Mouse (Mus musculus): ENCODE results near the gene Slc35f1.
"Not testable (repeated sequence)": the region's sequence is repeated elsewhere in the genome, so short reads cannot be mapped to it uniquely, and the experiment has no call there.

Gene Slc35f1

DNA sequence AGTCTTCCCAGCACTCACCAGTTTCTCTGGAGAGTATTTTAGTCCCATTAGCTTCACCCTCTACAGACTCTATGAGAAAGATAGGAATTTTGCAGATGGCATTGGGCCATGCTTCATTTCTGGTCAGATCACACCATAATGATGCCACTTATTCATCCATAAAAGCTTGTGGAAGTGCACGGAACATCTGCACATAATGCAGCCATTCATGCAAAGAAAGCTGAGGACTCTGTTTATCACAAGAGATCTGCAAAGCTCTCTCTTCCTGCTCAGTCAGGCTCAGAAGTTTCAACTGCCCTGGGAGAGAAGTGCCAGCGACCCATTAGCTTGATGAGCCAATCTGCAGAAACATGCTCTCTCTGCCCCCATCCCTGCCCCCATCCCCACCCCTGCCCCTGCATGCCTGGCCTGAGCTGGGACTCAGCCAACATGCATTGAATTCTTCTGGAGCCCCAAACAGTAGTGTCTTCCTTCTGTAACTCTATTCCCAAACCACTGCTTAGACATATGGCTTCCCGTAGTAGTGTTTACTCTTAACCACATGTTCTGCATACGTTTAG lies 89.7 kb downstream of the Slc35f1 start:
- no peak for DNase-seq (ENCODE audit: extremely low read depth, insufficient read length, low spot score)

DNA sequence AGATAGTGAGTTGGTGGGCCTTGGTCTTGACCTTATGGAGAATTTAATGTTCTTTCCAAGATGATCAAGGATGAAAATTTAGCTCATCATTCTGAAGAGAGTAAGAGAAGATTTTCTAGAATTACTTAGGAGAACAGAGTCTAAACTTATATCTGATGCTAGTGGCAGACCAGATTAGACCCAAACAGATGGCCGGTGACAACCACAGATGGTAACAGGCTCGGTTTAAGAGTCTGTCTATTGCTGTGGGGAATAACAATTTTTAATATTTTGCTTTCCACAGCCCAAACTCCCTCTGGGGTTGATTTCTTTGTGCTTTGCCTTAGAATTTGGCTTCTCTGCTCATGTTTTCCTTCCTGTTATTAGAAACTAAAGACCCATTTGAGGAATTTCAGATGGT lies 96.7 kb downstream of the Slc35f1 start:
- DNase-seq (ENCODE audit: extremely low read depth, insufficient read length, low spot score), result no peak

DNA sequence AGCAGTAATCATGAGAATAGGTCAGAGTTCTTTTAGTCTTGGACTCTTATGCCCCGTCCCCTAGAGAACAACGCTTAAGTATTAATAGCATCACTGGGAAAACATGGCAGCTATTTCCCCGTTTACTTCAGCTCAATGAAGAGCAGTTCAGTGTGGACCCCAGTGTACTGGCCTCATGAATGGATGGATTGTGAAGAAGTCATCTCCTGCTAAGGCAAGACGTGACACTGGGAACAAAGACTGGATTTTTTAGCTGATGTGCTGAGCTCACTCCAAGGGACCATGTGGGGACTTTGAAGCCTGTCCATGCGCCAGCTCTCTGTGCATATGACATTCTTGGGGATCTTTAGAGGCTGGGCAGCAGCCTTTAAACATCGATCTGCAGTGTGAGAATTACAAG lies 101.2 kb downstream of the Slc35f1 start:
- no peak for DNase-seq (ENCODE audit: extremely low read depth, insufficient read length, low spot score)

DNA sequence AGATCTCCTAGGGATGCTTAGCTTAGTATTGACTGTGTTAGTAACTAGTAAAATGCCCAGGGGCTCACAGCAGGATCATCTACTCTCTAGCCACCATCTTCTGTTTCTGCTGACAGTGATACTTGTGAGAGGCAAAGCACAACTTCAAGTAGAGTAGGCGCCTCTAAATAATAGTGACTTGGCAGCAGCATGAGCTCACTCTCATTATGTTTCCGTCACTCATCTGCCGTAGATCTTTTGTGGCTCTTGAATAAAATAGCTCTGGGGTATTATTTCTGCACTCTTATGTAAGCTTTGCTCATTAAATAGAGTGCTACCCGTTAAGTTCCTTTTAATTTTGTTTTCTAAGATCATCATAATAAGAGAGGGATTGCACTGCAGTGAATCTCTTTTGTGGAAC lies 107.1 kb downstream of the Slc35f1 start:
- no peak for DNase-seq (ENCODE audit: extremely low read depth, insufficient read length, low spot score)

DNA sequence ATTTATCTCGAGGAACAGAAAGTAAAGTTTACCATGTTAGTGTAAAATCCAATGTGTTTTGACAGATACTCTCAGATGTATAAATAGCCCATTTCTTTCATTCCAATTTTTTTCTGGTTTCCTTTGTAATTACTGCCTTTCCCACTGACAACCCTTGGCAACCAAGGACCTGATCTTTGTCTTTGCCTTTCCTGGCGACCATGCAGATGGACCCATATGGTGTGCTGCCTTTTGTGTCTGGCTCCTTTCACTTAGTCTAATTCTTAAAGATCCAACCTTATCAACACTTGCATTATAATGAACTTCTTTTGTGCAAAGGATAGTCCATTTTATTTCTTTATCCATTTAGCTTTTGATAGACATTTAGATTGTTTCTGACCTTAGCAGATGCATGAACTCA lies 117.5 kb downstream of the Slc35f1 start:
- no peak for DNase-seq (ENCODE audit: extremely low read depth, insufficient read length, low spot score)

DNA sequence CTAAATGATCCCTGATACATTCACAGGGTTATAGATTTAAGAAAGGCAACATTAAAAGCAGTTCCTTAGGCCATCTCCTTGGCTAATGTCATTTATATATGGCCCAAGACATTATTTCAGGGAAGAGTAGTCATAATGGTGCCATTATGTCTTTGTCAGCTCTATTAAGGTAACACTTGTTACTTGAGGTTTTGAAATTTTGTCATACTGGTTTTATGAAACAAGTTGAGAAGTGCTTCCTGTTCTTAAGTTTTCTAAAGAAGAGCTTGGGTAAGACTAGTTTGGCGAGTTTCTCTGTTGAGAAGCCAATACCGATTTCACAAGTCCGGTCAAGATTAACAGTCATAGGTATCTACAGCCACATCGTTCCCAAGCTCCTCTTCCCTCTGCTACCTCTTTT lies 122.5 kb downstream of the Slc35f1 start:
- no peak for DNase-seq (ENCODE audit: extremely low read depth, insufficient read length, low spot score)

DNA sequence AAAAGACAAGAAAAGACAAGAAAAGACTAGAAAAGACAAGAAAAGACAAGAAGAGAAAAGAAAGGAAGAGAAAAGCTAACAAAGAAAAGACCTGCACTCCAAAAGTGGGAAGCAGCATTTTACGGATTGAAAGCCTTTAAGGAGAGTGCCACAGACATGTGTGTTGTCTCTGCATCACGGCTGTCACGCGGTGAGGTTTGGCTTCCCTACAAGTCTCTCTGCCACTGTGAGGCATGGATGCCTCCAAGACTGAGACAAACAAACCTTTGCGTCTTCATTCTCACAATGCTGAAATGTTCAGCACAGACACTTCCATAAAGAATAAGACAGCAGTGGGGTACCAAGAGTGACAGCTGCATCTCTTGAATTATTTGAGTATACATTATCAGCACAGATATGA lies 124.0 kb downstream of the Slc35f1 start:
- no peak for DNase-seq (ENCODE audit: extremely low read depth, insufficient read length, low spot score)

DNA sequence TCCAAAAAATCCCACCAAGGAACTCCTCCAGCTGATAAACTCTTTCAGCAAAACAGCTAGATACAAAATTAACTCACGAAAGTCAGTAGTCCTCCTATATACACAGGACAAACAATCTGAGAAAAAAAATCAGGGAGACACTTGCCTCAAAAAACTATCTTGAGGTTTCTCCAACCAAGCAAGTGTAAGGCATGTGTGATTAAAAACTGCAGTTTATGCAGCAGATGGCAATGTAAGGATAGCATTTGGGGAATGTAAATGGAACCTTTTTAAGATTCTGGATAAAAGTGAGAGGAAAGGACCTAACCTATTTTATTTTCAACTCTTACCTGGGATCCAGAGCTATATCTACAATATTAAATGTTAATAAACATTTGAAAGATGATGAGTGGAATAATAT lies 129.3 kb downstream of the Slc35f1 start:
- DNase-seq (ENCODE audit: extremely low read depth, insufficient read length, low spot score), result no peak

DNA sequence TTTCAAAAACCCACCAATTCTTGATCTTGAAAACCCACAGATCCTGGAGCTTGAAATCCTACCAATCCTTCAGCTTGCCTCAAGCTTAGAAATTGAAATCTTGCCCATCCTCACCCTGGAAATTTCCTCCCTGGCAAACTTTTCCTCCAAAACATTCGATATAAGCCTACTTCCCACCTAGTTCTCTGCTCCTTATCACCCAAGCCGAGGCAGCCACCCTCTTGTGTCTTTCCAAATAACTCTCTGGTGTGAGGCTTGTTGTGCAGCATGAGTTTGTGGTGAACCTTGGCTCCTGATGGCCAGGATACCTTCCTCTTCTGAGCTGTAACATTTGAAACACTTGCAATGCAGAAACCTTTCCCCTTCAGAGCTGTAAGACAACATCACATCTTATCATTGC lies 132.6 kb downstream of the Slc35f1 start:
- no peak for DNase-seq (ENCODE audit: extremely low read depth, insufficient read length, low spot score)

DNA sequence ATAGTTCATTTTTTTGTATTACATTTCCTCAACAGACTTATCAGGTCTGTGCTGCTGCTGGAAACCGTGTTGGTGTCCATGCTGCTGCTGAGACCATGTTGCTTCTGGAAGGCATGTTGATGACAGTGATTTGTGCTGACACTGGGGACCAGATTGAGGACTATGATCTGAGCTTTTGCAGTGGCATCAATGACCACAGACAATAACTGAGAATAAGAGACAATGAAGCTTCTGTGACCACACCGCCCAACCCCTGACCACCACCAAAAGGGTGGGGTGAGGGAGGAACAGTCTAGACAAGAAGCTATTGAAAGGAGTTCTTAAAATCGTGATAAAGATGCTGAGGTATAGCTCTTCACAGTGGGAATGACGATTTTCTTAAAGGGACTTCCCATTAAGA lies 135.4 kb downstream of the Slc35f1 start:
- no peak for DNase-seq (ENCODE audit: extremely low read depth, insufficient read length, low spot score)

DNA sequence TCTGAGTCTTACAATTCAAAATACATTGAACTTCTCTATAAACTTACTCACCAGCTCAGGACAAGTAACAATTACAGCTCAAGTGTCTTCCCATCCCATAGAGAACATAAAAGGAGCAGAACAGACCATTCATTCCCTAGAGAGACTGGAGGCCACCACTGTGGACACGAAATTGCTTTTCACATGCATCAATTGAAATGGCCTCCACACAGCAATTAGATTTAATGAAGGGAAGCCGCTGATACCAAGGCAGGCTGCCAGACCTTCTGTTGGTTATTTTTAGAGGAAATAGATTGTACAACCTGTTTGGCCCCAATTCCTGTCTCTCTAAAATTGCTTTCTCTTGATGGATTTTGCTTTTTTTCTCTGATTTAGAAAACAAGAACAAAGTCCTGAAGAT lies 150.5 kb downstream of the Slc35f1 start:
- DNase-seq (ENCODE audit: extremely low read depth, insufficient read length, low spot score), result no peak

DNA sequence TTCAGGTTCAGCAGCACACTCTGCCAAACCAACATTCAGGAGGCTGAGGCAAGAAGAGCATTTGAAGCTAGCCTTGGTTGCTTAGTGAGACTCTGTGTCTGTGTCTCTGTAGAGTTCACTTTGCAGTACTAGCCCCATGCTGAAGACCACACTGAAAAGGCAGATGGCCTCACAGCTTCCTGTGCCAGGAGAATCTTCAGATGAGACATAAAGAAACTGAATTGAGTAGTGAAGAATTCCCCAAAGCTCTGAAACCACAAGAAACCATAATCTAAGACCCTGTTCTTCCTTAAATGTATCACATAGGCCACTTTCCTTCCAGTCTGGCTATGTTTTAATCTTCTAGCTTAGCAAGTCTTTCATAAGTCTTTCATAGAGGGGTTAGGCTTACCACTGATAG lies 161.7 kb downstream of the Slc35f1 start:
- DNase-seq (ENCODE audit: extremely low read depth, insufficient read length, low spot score), result no peak

DNA sequence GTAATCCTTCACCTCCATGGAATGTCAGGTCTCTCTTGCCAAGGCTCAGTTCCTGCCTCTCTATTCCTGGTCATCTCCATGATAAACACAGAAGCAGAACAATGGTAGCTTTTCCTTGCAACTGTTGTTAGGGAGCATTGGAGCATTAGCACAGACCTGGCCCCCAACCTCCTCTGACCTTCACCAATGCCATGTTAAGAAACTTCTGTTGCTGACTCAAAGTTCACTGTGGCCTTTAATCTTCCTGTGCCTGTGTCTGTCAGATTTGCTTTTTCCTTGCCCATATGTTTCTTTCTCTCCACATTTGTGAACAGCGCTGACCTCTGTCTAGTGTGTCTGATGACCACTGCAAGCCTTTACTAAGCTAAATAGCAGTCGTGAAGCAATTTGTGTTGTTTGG lies 170.5 kb downstream of the Slc35f1 start:
- no peak for DNase-seq (ENCODE audit: extremely low read depth, insufficient read length, low spot score)

DNA sequence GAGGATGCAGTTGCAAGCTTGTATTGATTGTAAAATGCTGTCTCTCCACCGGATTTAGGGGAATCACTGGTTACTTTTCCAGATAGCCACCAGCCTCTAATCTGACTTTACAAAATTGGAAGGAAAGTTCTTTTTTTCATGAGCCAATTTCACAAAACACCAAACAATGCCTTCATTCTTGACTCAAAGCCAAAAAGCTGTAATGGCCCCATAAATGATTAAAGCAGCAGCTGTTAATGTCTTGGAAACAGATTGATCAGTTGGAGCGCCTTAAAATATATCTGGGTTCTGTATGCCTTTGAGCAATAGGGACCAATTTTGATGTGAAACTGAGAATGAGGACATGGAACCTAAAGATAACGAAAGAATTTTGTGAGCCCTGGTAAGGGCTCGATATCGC lies 174.6 kb downstream of the Slc35f1 start:
- DNase-seq (ENCODE audit: extremely low read depth, insufficient read length, low spot score), result no peak

DNA sequence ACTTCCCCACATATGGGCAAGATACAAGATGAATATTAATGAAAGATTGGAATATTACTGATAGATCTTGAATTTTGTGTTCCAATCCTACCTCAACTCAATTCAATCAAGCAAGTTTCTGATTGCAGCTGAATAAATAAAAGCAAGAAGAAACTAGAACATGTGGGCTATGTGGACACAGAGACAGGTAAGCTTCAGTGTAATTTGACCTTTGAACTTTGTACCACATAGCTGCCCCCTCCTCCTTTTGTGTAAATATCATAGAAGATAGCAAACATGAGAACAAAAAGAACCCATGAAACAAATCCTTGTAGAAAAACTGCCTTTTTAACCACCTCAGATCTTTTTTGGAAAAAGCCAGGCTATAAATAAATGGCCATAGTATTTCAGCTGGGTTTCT lies 180.8 kb downstream of the Slc35f1 start:
- no peak for DNase-seq (ENCODE audit: extremely low read depth, insufficient read length, low spot score)

DNA sequence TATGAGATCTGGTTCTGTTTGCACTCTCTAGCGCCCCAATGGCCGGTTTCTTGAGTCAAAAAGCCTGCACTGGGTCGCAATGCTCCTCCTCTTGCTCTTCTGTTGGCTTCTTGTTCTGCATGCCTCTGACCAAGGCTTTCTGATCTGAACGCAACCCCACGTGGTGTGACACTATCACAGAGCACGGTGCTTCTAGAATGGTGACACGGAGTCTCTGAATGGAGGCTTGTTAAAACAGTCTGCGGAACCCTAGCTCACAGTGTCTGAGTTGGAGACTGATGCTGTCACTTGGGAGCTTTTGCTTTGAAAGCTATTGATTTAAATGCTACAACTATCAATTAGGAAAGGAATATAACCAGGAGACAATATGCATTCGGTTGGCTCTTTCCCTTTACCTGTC lies 183.8 kb downstream of the Slc35f1 start:
- no peak for DNase-seq (ENCODE audit: extremely low read depth, insufficient read length, low spot score)

DNA sequence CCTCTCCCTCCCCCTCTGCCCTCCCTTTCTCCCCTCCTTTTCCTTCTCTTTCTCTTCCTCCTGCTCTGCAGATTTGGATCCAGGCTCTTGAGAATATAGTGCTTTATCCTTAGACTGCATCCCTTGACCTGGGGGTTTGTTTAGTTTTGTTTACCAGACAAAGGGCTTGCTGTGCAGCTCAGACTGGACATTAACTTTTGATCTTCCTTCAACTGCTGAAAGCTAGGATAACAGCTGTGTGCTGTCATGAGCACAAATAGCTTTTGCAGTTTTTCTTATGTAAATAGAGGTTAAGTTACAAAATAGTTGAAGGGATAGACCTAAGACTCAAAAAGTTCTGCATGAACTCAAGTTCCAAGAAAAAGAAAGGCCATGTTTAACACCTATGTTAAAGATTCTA lies 184.4 kb downstream of the Slc35f1 start:
- DNase-seq (ENCODE audit: extremely low read depth, insufficient read length, low spot score), result no peak

DNA sequence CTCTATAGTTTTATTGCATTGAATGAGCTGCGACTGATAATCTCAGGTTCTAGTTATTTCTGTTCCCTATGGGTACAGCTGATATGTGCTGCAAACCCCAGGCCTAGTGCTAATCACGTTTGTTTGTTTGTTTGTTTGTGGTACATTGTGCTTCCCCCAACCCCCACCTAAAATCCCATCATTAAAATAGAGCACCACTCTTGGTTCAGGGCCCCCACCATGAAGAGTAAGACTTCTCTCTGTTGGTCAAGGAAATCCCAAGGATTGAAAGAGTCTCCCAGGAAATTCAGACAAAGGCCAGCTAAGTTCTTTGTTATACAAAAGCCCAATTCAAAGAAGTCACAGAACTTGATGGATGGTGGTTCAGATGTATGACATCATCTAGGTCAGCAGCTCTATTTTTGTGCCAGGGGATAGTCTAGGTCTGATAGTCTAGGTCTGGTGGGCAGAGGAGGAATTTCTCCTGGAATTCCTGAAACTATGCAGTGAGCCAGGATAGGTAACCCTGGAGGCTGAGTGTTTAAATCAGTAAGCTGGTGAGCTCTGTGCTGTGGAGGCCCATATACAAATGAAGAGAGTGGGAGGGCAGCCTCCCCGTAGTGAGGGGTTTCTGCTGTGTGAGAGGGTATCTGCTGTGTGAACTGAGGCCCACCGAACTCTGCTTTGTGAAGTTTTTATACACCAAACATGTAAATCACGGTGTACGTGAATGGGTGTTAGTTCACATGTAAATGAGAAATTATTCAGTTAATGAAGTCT lies 187.1 kb downstream of the Slc35f1 start:
- DNase-seq (ENCODE audit: extremely low read depth, insufficient read length, low spot score), result no peak

DNA sequence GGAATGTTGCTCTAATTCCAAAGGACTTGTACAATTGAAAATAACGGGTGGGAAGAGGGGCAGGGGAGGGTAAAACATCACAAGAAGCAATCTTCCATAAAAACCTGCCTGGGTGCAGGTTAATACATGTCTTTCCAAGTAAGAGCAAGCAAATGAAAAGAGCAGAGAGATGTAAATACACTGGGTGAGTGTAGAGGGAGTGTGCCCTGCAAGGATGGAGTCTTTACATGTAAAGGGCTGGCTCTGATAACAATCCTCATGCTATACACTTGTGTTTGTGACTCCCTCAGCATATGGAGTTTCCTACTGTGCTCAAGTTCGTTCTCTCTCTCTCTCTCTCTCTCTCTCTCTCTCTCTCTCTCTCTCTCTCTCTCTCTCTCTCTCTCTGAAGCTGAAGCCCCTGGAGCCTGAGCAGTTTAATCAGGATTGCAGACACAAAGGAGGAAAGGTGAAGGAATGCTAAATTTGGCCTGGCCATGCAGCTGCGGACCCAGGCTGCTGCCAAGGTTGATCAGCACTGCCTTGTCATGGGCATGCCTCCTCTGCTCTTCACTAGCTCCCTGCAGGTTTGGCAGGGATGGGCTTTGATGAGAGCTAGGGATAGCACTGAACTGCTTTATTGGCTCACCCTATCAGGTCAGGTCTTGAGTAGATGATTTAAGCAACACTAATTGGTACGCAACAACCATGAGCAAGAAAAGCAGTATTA lies 187.9 kb downstream of the Slc35f1 start:
- no peak for DNase-seq (ENCODE audit: extremely low read depth, insufficient read length, low spot score)

DNA sequence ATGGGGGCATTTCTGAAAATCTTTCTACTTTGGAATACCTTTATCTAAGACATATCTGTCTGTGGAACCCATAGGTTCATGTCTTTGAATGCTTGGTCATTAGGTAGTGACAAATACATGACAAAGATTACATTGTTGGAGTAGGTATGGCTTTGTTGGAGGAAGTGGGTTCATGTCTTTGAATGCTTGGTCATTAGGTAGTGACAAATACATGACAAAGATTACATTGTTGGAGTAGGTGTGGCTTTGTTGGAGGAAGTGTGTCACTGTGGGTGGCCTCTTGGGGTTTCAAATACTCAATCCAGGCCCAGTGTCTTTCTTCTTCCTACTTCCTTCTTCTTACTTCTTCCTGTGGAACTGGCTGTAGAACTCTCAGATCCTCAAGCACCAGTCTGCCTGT lies 206.4 kb downstream of the Slc35f1 start:
- not testable (repeated sequence) for DNase-seq (ENCODE audit: extremely low read depth, insufficient read length, low spot score)

DNA sequence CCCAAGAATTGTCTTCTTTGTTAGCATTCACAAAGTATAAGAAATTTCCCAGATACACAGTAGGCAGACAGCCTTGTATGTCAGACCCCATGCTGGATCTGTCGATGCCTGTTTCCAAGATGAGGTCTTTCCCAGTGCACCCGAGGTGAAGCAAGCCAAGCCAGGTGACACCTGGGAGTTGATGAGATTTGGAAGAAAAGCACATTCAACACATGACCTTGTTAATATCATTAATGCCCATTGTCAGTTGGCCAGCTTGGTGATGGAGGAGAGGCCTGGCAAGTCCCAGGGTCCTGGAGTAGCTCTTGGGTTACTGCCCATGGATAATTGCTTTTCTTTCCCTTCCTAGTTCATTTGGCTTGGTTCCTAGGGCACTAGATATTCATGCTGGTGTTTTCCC lies 214.6 kb downstream of the Slc35f1 start:
- DNase-seq (ENCODE audit: extremely low read depth, insufficient read length, low spot score), result no peak

DNA sequence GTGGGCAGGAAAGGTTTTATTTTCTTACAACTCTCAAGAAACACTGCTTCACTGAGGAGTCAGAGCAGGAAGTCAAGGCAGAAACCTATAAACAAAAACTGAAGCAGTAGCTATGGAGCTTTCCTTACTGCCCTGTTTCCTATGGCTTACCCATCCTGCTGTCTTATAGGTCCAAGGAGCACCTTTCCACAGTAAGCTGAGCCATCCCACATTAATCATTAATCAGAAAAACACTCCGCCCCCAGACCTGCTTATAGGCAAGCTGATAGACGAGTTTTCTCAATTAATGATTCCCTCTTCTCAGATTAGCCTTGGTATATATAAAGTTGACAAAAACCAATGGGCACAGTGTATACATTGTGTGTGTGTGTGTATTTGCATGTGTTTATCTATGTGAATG lies 221.4 kb downstream of the Slc35f1 start:
- DNase-seq (ENCODE audit: extremely low read depth, insufficient read length, low spot score), result no peak
